Mouse (Mus musculus) lung, postnatal 0 days (tissue): Measurements from ENCODE around the gene Npas3. TPM values are rescaled to one million over a fixed set of nuclear protein-coding genes. Genes with fewer than 3 reads are reported as not detected.
A peak's percentile ranks its signal among the peaks of the same experiment; 100 is the strongest.

Experiments used
- ATAC-seq: fragments of 200-750 bp; cut with Nextera tagmentation; 2 replicates; pipeline ENCODE4 v1.8.0; 2017; ENCODE audit warnings: moderate library complexity
- DNase-seq: peaks from one replicate; pipeline ENCODE4 v3.0.0-alpha.2; 2016; ENCODE audit warnings: low spot score
- H3K27ac ChIP-seq: fragments of 300-500 bp; sonication (generic); 2 replicates; pipeline ENCODE4 v1.5.1; 2014; ENCODE audit warnings: antibody characterized with exemption, mild to moderate bottlenecking, low read length, mixed read lengths
- H3K27me3 ChIP-seq: fragments of 300-500 bp; sonication (generic); replicated peaks from 2 replicates; pipeline ENCODE4 v1.6.1; 2014; ENCODE audit warnings: low read length, mixed read lengths; ENCODE audit not compliant: insufficient read depth
- H3K36me3 ChIP-seq: fragments of 300-500 bp; sonication (generic); 2 replicates; pipeline ENCODE4 v1.6.1; 2014; ENCODE audit warnings: low read length, mixed read lengths; ENCODE audit not compliant: insufficient read depth
- H3K4me1 ChIP-seq: fragments of 300-500 bp; sonication (generic); 2 replicates; pipeline ENCODE4 v1.6.1; 2014; ENCODE audit warnings: antibody characterized with exemption, low read depth, low read length, mixed read lengths; ENCODE audit not compliant: insufficient read depth
- H3K4me2 ChIP-seq: fragments of 300-500 bp; sonication (generic); replicated peaks from 2 replicates; pipeline ENCODE4 v1.6.1; 2014; ENCODE audit warnings: low read depth, mild to moderate bottlenecking, low read length, moderate library complexity, mixed read lengths
- H3K4me3 ChIP-seq: fragments of 300-500 bp; sonication (generic); 2 replicates; pipeline ENCODE4 v1.5.1; 2014; ENCODE audit warnings: low read depth, low read length
- H3K9ac ChIP-seq: fragments of 300-500 bp; sonication (generic); replicated peaks from 2 replicates; pipeline ENCODE4 v1.6.1; 2014; ENCODE audit warnings: low read depth, mild to moderate bottlenecking
- H3K9me3 ChIP-seq: fragments of 300-500 bp; sonication (generic); 2 replicates; pipeline ENCODE4 v1.6.1; 2016; ENCODE audit warnings: low read length, mixed read lengths
- CTCF ChIP-seq: IDR thresholded peaks from 2 replicates; pipeline ENCODE4 v1.5.1; 2016; ENCODE audit warnings: antibody characterized with exemption, mild to moderate bottlenecking
- EP300 ChIP-seq: IDR thresholded peaks from 2 replicates; pipeline ENCODE4 v1.6.1; 2016; ENCODE audit warnings: antibody characterized with exemption, mild to moderate bottlenecking, control low read depth
- WGBS: fragments of 180-500 bp; shearing (Covaris S2); extraction: QIAGEN DNeasy Blood & Tissue Kit; methylation state at CpG from one replicate; pipeline ENCODE4 v1.1.7; 2014; 5-methylcytosine and 5-hydroxymethylcytosine counted together
- polyA plus RNA-seq: library from polyadenylated mRNA; unstranded; fragments of >200 nt; fragmentation: Nextera tagmentation; extraction: Ambion mirVana; gene quantifications from 2 replicates; pipeline ENCODE4 v1.2.1, GENCODE M21; 2015

Npas3 gene
- polyA plus RNA-seq, 1 experiment from 2014 or later = 0.17 TPM

DNA sequence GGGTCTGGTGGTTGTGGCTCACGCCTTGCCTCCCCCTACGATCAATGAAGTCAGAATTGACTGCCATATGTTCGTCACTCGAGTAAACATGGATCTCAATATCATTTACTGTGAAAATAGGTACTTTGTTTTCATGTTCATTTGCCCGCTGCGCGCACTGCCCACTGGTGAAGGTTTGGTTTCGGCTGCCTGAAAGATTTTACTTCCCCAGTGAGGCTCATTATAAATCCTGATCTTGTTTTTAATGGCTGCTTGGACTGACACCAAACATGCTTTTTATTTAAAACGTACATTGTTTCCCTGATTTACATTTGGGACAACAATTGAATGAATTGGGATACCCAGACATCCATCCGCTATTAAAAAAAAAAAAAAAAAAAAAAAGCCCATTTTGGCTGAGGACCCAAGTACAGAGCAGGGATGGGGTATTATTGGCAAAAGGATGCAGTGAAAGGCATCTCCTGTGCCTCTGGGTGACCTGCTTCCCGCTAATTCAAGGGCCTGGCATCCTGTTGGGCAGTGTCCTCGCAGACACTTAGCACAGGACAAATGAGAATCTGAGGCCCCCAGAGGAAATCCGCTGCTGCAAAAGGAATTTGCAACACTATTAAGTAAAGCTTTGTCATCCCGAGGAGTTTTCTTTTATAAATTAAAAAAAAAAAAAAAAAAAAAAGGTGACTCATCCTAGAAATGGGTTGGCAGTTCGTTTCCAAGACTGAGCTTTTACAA, 796.3 kb downstream of the Npas3 start:
- Histone ChIP-seq H3K9me3 (no peaks in the 10 kb centered on the region; the same call in 1 of the 2 replicates), H3K27ac (no peak overlapping the region), H3K36me3 (no peaks in the 10 kb centered on the region), H3K27me3 (no peaks in the 10 kb centered on the region), H3K9ac (no peak overlapping the region), H3K4me3 (no peak overlapping the region), H3K4me1 (no peaks in the 10 kb centered on the region), H3K4me2 (no peak overlapping the region)
- 73% methylated on average over 15 of the region's 15 CpGs for WGBS
- no peak for ATAC-seq
- no peak for TF ChIP-seq CTCF
- TF ChIP-seq EP300 = no peak
- DNase-seq = peak; percentile 21

DNA sequence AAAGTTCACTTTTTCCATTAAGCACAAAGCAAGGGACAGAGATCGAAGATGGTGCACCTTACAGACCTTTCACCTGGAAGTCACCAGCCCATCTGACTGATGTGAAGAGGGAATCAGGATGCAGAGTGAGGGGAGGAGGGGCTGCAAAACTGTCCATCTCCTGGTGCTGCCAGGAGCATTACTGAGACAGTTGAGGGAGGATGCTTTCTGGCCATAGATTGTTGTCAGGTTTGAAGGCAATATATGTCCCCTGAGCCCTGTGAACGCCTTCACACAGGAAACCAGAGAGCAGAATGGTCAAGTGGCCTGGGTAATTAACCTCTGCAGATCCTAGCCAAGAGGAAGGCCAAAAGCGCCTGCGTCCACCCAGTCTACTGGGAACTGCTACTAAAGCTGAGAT, 796.9 kb downstream of the Npas3 start:
- no peaks in the 10 kb centered on the region for H3K9me3 ChIP-seq
- H3K4me1 ChIP-seq = no peaks in the 10 kb centered on the region
- WGBS = 77% methylated on average over 4 of the region's 4 CpGs
- DNase-seq (no peak), ATAC-seq (no peak)
- no peak overlapping the region for H3K4me3 ChIP-seq
- no peak overlapping the region for H3K27ac ChIP-seq
- no peak overlapping the region for H3K4me2 ChIP-seq
- H3K36me3 ChIP-seq = no peaks in the 10 kb centered on the region
- no peaks in the 10 kb centered on the region for H3K27me3 ChIP-seq
- H3K9ac ChIP-seq = no peak overlapping the region
- no peak for TF ChIP-seq CTCF
- TF ChIP-seq EP300 = no peak

DNA sequence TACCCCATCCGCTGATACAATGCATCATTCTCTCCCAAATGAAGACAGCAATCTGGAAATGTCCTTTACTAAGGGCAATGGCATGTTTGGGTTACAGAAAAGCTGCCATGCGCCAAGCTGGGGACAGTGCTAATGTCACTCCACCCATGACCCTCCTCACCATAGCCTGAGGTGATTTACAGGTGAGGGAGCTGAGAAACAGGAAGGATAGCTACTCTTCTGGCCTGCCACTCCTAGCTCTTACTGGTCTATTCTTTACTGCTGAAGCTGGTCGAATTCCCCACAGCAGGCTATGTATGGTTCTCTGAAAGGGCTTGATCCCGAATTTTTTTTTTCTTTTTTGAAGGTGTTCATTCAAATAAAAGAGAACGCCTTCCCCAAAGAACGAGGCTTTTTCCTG, 798.3 kb downstream of the Npas3 start:
- H3K36me3 ChIP-seq = no peaks in the 10 kb centered on the region
- TF ChIP-seq EP300 = no peak
- TF ChIP-seq CTCF = no peak
- no peak overlapping the region for H3K9ac ChIP-seq
- H3K4me2 ChIP-seq = no peak overlapping the region
- no peak for DNase-seq
- WGBS = 71% methylated on average over 6 of the region's 6 CpGs
- no peaks in the 10 kb centered on the region for H3K4me1 ChIP-seq
- no peak for ATAC-seq
- H3K27ac ChIP-seq = no peak overlapping the region
- no peak overlapping the region for H3K4me3 ChIP-seq
- H3K27me3 ChIP-seq = 0 out of 2 replicates have a peak, but pooled peaks cover 3% of the 10 kb centered on the region
- no peaks in the 10 kb centered on the region for H3K9me3 ChIP-seq

- WGBS = 82% methylated on average over 5 of the region's 5 CpGs
- Histone ChIP-seq H3K4me1 (no peaks in the 10 kb centered on the region), H3K27me3 (0 out of 2 replicates have a peak, but pooled peaks cover 4% of the 10 kb centered on the region), H3K4me3 (no peak overlapping the region), H3K27ac (no peak overlapping the region), H3K36me3 (no peaks in the 10 kb centered on the region), H3K4me2 (no peak overlapping the region), H3K9ac (no peak overlapping the region), H3K9me3 (no peaks in the 10 kb centered on the region)
- ATAC-seq (no peak), DNase-seq (no peak)
- TF ChIP-seq EP300 = no peak
- no peak for TF ChIP-seq CTCF
These were observed 799.6 kb downstream of the Npas3 start for GRCm38 (mm10) chr12:54048126-54048525.

DNA sequence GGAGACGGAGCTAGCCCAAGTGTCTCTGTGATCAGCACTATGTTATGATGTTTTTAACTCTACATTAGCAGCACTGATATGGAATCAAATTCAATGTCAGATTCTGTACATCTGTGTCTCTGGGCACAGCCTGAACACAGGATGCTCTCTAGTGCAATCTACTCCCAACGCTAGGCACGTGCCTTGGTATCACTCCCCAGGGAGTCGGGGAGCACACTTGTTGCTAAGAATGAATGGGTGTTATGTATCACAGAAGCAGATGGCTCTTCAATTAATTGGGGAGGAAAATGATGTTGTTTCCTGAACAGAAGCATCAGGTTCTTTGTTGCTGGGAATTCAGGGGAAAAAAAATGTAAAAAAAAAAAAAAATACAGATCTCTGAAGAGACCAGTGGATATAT, 801.4 kb downstream of the Npas3 start:
- 85% methylated on average over 4 of the region's 4 CpGs for WGBS
- Histone ChIP-seq H3K4me2 (no peak overlapping the region), H3K4me3 (no peak overlapping the region), H3K36me3 (no peaks in the 10 kb centered on the region), H3K27me3 (0 out of 2 replicates have a peak, but pooled peaks cover 4% of the 10 kb centered on the region), H3K27ac (no peak overlapping the region), H3K9me3 (no peaks in the 10 kb centered on the region), H3K9ac (no peak overlapping the region), H3K4me1 (no peaks in the 10 kb centered on the region)
- no peak for ATAC-seq
- DNase-seq = no peak
- TF ChIP-seq EP300 = no peak
- no peak for TF ChIP-seq CTCF

- H3K4me1 ChIP-seq = no peaks in the 10 kb centered on the region
- H3K36me3 ChIP-seq = no peaks in the 10 kb centered on the region
- H3K4me2 ChIP-seq = no peak overlapping the region
- WGBS = 69% methylated on average over 3 of the region's 3 CpGs
- H3K9ac ChIP-seq = no peak overlapping the region
- H3K27ac ChIP-seq = no peak overlapping the region
- DNase-seq = no peak
- no peak overlapping the region for H3K4me3 ChIP-seq
- TF ChIP-seq CTCF (no peak), EP300 (no peak)
- ATAC-seq = no peak
- H3K27me3 ChIP-seq = 0 out of 2 replicates have a peak, but pooled peaks cover 4% of the 10 kb centered on the region
- no peaks in the 10 kb centered on the region for H3K9me3 ChIP-seq
These were observed 804.5 kb downstream of the Npas3 start for GRCm38 (mm10) chr12:54052939-54053338.
